Mouse (Mus musculus) monocyte, adult 2 months (primary cell): ENCODE measurements at regions not wholly inside any gene's neighbourhood (a gene's known extent, or its start where the extent isn't known, plus 50 kb on each side); places are given as distances from the start of the nearest gene placed in this dataset.

Experiments
- DNase-seq, 2 experiments: peaks; one replicate each; pipeline ENCODE4 v3.0.0; 2022; ENCODE audit warnings: low spot score in 2 of 2, low read depth in 1 of 2

DNA sequence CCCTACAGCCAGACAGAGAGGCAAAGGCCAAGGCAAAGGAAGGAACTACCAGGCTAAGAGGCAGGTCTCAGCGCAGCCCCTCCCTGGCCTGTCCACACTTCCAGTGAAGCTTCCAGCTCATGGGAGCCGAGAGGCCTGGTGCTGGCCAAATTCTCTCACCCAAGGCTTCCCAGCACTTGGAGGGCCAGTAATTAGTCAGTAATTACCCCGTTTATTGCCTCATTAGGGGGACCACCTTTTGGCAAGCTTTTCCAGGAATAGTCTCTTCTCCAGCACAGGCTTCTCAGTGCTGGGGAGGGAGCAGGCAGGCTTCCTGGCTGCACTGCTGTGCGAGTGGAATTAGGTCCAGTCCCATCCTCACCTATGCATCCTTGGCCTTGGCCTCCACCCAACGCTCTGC lies 252.8 kb upstream of the Nxpe4 start:
- no peak for DNase-seq

- no peak for DNase-seq
Observed at GRCm38 (mm10) chr9:47910501-47910906, 251.3 kb upstream of the Nxpe4 start.

DNA sequence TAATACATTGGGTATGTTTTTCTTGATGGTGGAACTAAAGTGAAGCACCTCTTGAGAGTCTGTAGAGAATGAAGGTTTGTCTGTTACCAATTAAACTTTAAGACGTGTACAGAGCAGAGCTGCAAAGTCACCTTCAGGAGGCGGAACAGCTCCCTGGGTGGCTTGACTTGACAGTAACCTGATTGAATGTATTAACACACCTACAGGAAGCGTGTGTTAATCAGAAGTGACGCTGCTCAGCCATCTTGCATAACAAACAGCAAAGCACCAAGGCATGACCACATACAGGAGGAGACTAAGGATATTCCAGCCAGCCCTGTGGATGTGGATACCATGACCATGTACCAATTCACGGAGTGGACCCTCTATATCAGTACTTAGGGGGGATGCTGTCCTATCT lies 249.0 kb upstream of the Nxpe4 start:
- DNase-seq: no peak

GRCm38 (mm10) chr9:47935299-47935698 lies 226.5 kb upstream of the Nxpe4 start:
- no peak for DNase-seq

DNA sequence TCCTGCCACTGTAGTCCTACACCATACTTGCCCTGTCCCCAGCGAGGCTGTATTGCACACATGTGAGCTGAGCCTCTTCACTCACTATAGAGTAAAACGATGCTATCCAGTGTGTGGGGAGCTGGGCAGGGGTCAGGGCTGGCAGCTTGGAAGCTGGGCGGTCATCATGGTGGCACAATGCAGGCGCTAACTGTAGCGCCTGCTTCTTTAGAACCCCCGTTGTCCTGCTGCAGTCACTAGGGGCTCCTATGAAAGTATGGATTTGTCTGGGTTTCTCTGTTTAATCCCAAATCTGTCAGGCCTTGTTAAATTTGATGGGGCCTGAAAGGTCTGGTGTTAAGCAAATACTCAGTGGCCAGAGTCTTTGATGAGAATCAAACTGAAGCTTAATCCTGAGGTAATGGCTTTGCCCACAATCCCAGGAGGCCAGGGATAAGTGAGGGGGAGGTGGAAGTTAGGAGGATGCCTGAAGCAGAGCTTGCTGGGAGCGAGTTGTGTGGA lies 225.8 kb upstream of the Nxpe4 start:
- DNase-seq: no peak

GRCm38 (mm10) chr9:47938941-47939710 lies 222.7 kb upstream of the Nxpe4 start:
- DNase-seq: peak in 1 of 2 experiments; percentile 23

DNA sequence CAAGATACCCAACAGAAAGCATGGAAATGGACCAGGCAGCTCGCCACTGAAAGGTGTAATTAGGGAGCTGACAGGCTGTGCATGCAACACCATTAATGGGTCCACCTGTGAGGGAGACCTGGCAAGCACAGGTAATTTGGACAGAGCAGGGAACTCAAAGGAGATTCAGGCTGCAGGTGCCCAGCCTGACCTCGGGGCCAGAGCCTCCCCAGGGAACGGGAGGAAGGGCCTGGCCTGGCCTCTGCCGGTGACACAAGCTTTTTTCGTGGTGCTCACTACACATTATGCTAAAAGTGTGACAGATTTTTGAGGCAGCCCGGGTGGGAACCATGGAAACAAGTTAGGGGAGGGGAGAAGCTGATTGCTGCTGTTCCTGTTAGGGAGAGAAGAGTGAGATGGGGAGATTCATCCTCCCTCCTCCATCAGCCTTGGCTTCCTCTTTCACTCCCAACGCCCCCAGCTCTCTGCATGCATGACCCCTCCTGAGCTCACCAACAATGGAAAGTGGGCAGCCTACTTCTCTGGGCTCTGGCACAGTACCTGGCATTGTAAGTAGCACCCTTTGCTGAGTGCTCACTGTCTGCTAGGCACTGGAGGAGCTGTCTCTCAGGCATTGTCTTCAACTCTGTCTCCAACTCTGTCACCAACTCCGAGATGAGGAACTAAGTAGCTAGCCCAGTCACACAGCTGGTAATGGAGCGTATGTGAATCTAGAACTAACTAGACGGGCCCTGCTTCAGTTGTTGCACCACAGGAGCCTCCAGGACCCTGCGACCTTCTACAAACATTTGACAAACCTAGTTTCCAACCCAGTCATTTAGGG lies 218.9 kb upstream of the Nxpe4 start:
- no peak for DNase-seq

GRCm38 (mm10) chr9:47946226-47946625 lies 215.6 kb upstream of the Nxpe4 start:
- no peak for DNase-seq

DNA sequence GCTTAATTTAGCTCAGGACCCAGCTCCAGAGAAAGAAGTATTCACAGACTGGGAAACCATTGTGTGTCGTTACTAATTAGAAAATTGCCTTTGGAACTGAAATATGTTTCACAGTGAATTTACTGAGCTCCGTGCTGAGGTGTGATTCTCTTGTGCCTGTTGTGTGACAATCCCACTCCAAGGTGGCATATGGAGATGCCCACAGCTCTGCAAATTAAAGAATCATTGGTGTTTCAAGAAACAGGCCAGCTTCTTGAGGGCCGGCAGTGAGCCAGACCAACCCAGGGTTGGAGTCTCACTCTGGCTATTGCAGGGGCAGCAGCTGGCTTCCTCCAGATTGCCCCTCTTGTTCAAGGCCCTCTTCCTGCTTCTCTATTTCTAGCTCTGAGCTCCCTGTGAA lies 203.9 kb upstream of the Nxpe4 start:
- DNase-seq: no peak

- no peak for DNase-seq
Observed at GRCm38 (mm10) chr9:47958861-47959260, 203.0 kb upstream of the Nxpe4 start.

GRCm38 (mm10) chr9:47961176-47961575 lies 200.6 kb upstream of the Nxpe4 start:
- no peak for DNase-seq

- DNase-seq: no peak
Observed at GRCm38 (mm10) chr9:47962161-47962560, 199.7 kb upstream of the Nxpe4 start.

DNA sequence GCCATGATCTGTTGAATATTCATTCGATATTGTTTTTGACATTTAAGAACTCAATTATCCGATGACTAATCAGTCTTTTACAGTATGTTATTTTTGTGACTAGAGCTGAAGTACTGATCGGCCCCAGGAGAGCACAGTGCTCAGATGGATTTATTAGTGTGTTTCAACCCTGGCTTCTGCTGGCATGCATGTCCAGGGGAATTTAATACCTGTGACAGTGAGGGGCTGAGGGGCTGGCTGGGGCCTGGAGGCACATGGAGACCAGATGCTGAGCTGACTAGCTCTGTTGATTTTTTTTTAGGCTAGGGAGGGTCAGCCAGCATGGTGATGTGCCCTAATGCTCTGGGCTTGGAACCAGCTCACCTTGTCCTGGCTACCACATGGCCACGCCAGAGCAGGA lies 199.2 kb upstream of the Nxpe4 start:
- DNase-seq: no peak

- no peak for DNase-seq
Observed at GRCm38 (mm10) chr9:47973130-47973529, 188.7 kb upstream of the Nxpe4 start.

DNA sequence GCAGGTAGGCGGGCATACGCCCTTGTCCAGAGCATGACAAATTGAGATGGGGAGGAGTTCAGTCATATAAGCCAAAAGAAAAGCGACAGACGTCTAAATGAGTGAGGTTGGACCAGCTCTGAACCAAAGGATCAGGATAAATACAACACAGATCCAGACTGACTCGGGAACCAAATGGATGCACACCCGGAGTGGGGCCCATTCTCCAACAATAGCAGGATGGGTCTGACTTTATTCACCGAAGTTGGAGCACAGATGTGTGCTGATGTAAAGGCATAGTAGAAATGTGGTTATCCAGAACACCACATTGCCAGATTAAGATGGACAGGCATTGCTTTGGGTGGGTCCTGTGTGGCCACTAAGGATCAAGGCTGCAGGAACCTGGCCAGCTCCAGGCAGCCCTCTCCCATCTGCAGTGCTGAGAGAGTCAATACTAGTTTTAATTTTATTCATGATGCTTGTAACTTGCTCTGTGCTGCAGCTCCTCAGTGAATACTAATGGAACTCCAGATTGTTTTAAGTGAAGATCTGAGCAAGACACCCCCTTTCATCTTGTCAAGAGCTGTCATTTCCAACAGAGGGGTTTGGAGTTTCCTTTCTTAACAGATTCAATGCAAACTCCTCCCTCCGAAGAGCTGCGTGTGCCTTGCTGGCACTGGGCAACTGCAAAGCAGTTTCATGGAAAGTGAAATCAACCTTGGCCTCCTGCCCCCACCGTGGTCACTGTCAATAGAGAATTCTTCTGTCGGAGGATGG lies 176.3 kb upstream of the Nxpe4 start:
- DNase-seq: no peak

- no peak for DNase-seq
Observed at GRCm38 (mm10) chr9:47987266-47987665, 174.6 kb upstream of the Nxpe4 start.

DNA sequence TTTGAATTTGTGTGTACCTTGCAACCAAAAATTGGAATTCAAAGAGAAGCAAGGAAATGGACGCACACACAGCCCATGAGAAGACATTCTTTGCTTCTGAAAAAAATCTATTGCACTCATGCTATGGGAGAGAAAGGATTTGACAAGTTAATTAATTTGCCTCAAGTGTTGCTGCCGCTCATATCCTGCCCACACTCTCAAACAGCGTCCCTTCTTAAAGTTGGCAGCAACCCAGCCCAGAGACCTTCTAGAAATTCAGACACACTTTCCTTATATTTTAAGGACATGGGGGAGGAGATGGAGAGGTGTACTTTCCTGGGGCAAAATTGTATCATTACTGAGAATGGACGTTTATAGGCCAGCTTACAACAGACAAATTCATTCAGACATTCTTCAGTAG lies 167.2 kb upstream of the Nxpe4 start:
- no peak for DNase-seq

GRCm38 (mm10) chr9:47999632-48000031 lies 162.2 kb upstream of the Nxpe4 start:
- no peak for DNase-seq

- DNase-seq: no peak
Observed at GRCm38 (mm10) chr9:48029021-48029420, 132.8 kb upstream of the Nxpe4 start.

- no peak for DNase-seq
Observed at GRCm38 (mm10) chr9:48030839-48031238, 131.0 kb upstream of the Nxpe4 start.

GRCm38 (mm10) chr9:48035959-48036358 lies 125.9 kb upstream of the Nxpe4 start:
- DNase-seq: no peak

- no peak for DNase-seq
Observed at GRCm38 (mm10) chr9:48044826-48045225, 117.0 kb upstream of the Nxpe4 start.
